Mouse (Mus musculus): ENCODE measurements around the gene Hspa12a. TPM values are rescaled to one million over a fixed set of nuclear protein-coding genes. Genes with fewer than 3 reads are reported as not detected.

The Hspa12a gene
- polyA plus RNA-seq, 1 experiment from 2014 or later: 0.22 TPM

DNA sequence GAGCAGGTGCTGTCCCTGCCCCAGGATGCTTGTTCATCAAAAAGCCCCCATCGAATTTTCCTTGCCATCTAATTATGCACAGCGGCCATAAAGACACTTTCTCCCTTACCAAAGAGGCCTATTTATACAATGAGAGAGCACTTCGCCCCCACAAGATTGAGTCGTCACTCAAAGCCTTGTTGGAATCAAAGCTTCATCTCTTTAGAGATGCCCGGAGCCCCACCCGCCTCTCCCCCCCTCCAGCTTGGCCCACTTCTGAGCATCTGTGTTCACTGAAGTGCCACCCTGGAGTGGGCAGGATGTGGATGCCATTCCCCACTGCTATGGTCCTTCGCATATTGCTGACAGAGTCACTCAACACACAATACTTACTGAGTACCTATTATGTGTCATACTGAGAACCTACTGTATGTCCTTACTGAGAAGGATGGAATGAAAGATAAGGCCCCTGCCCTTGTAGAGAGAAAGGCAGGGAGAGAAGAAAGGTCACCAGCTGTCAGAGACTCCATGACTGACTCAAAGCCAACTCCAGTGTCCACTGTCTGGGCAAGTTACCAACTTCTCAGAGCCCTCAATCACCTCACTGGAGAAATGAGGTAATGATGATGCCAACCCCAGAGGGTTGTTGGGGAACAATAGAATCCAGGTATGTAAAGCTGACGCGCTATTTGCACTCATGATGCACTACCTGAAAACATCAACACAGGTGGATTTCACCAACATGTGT, 87.2 kb downstream of the Hspa12a start:
- H3K36me3 ChIP-seq (ENCODE audit: control insufficient read depth, insufficient read depth): no peaks in the 10 kb centered on the region
- peaks cover 19% of the 10 kb centered on the region for H3K27me3 ChIP-seq (ENCODE audit: control insufficient read depth, insufficient read depth, low read depth, low read length)
- no peak overlapping the region for H3K27ac ChIP-seq (ENCODE audit: low read length)
- H3K4me2 ChIP-seq (ENCODE audit: low read depth, low read length): no peak overlapping the region
- H3K9ac ChIP-seq (ENCODE audit: low read depth, low read length): no peak overlapping the region
- H3K4me3 ChIP-seq (ENCODE audit: low read depth, low read length): no peak overlapping the region
- 58% methylated on average over 9 of the region's 9 CpGs for WGBS (ENCODE audit: insufficient replicate concordance)
- no peaks in the 10 kb centered on the region; the same call in 1 of the 2 replicates for H3K4me1 ChIP-seq (ENCODE audit: control insufficient read depth, low read depth, low read length)
- H3K9me3 ChIP-seq (replicated peaks; ENCODE audit: control insufficient read depth, low read length): no peaks in the 10 kb centered on the region
- ATAC-seq (ENCODE audit: low read depth): no peak

- Histone ChIP-seq H3K27me3 (ENCODE audit: control insufficient read depth, insufficient read depth, low read depth, low read length) (peaks cover 9% of the 10 kb centered on the region), H3K27ac (ENCODE audit: low read length) (no peak overlapping the region), H3K9me3 (replicated peaks; ENCODE audit: control insufficient read depth, low read length) (no peaks in the 10 kb centered on the region), H3K4me3 (ENCODE audit: low read depth, low read length) (no peak overlapping the region), H3K36me3 (ENCODE audit: control insufficient read depth, insufficient read depth) (no peaks in the 10 kb centered on the region), H3K4me2 (ENCODE audit: low read depth, low read length) (no peak overlapping the region), H3K4me1 (ENCODE audit: control insufficient read depth, low read depth, low read length) (no peaks in the 10 kb centered on the region; the same call in 1 of the 2 replicates), H3K9ac (ENCODE audit: low read depth, low read length) (no peak overlapping the region)
- WGBS (ENCODE audit: insufficient replicate concordance): 25% methylated on average over 3 of the region's 3 CpGs
- no peak for ATAC-seq (ENCODE audit: low read depth)
Observed at GRCm38 (mm10) chr19:58854899-58855298, 88.6 kb downstream of the Hspa12a start.

GRCm38 (mm10) chr19:58853036-58853735, 90.3 kb downstream of the Hspa12a start:
- peak; percentile 46 for ATAC-seq (ENCODE audit: low read depth)
- no peak overlapping the region for H3K4me2 ChIP-seq (ENCODE audit: low read depth, low read length)
- no peak overlapping the region for H3K4me3 ChIP-seq (ENCODE audit: low read depth, low read length)
- no peaks in the 10 kb centered on the region for H3K36me3 ChIP-seq (ENCODE audit: control insufficient read depth, insufficient read depth)
- H3K9ac ChIP-seq (ENCODE audit: low read depth, low read length): no peak overlapping the region
- H3K27me3 ChIP-seq (ENCODE audit: control insufficient read depth, insufficient read depth, low read depth, low read length): no peaks in the 10 kb centered on the region
- H3K4me1 ChIP-seq (ENCODE audit: control insufficient read depth, low read depth, low read length): no peaks in the 10 kb centered on the region; the same call in 1 of the 2 replicates
- H3K27ac ChIP-seq (ENCODE audit: low read length): no peak overlapping the region
- no peaks in the 10 kb centered on the region for H3K9me3 ChIP-seq (replicated peaks; ENCODE audit: control insufficient read depth, low read length)
- WGBS (ENCODE audit: insufficient replicate concordance): 48% methylated on average over 10 of the region's 10 CpGs

DNA sequence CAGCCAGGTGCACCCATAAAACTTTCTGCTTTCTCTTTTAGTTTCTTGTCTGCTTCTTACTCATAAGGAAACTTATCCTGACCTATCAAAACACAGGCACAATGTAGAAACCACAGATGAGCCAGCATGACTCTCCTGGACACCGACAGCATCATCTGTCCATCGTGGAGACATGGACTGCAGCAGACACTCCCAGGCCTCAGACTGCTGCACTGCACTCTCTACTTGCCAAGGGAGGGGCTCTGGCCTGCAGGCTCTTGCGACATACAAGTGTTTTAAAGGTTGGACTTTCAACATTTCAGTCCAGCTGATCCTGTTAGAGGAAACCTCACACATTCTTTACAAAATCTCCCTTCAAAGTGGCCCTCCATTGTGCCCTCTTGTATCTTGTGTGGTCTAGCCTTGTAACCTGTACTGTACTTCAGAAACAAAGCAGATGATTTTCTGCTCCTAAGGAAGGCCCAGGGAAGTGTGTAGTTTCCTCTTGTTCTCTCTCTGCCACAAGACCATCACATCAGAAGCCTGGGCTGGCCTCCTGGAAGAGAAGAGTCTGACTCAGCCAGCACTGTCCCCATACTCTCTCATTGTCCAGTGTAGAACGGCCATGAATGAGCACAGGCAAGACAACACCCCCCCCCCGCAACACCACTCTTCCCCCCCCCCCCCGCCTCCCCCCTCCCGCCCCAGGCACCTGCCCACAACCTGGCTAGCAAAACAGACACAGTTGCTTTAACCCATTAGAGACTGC, 92.6 kb downstream of the Hspa12a start:
- Histone ChIP-seq H3K27me3 (ENCODE audit: control insufficient read depth, insufficient read depth, low read depth, low read length) (no peaks in the 10 kb centered on the region), H3K27ac (ENCODE audit: low read length) (no peak overlapping the region), H3K9ac (ENCODE audit: low read depth, low read length) (no peak overlapping the region), H3K9me3 (replicated peaks; ENCODE audit: control insufficient read depth, low read length) (no peaks in the 10 kb centered on the region), H3K4me2 (ENCODE audit: low read depth, low read length) (no peak overlapping the region), H3K4me1 (ENCODE audit: control insufficient read depth, low read depth, low read length) (no peaks in the 10 kb centered on the region; the same call in 1 of the 2 replicates), H3K36me3 (ENCODE audit: control insufficient read depth, insufficient read depth) (no peaks in the 10 kb centered on the region), H3K4me3 (ENCODE audit: low read depth, low read length) (no peak overlapping the region)
- ATAC-seq (ENCODE audit: low read depth): peak; percentile 50; the same call in 1 of the 2 replicates
- WGBS (ENCODE audit: insufficient replicate concordance): 36% methylated on average over 5 of the region's 7 CpGs

DNA sequence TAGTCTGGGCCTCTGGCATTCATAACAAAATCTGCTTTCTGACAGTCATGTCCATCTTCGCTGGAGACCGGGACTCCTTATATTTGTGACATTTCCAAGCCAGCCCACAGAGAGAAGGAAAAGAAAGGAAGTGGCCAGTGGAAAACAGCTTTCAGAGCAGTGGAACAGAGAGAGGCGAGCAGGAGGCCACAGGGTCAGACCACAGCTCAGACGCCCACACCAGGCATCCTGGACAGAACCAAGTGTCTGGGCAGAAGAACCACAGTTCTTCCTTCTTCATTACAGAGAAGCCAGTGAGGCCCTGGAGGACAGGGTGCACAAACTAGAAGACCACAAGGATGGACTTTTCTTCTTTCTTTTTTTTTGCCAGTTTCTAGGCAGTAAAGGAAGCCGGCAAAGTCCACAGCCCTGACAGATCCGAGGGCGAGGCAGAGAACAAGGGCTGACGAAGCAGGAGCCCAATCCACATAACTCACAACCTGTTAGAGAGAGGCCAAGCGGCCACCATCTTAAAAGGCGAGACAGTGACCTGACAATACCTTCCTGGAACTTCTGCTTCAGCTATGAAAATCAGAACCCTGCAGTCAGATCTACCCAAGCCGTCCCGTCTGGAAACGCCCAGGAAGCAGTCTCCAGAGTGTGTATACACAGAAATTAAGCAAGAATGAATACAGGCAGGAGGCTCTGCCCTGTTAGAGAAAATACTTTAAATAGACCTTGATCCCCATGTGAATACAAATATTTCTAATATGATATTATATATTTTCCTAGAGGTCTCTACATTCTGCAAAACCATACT, 93.9 kb downstream of the Hspa12a start:
- Histone ChIP-seq H3K4me1 (ENCODE audit: control insufficient read depth, low read depth, low read length) (no peaks in the 10 kb centered on the region; the same call in 1 of the 2 replicates), H3K9me3 (replicated peaks; ENCODE audit: control insufficient read depth, low read length) (no peaks in the 10 kb centered on the region), H3K4me3 (ENCODE audit: low read depth, low read length) (no peak overlapping the region), H3K27me3 (ENCODE audit: control insufficient read depth, insufficient read depth, low read depth, low read length) (no peaks in the 10 kb centered on the region), H3K27ac (ENCODE audit: low read length) (no peak overlapping the region), H3K4me2 (ENCODE audit: low read depth, low read length) (no peak overlapping the region), H3K36me3 (ENCODE audit: control insufficient read depth, insufficient read depth) (no peaks in the 10 kb centered on the region), H3K9ac (ENCODE audit: low read depth, low read length) (no peak overlapping the region)
- no peak for ATAC-seq (ENCODE audit: low read depth)
- 51% methylated on average over 13 of the region's 13 CpGs for WGBS (ENCODE audit: insufficient replicate concordance)

DNA sequence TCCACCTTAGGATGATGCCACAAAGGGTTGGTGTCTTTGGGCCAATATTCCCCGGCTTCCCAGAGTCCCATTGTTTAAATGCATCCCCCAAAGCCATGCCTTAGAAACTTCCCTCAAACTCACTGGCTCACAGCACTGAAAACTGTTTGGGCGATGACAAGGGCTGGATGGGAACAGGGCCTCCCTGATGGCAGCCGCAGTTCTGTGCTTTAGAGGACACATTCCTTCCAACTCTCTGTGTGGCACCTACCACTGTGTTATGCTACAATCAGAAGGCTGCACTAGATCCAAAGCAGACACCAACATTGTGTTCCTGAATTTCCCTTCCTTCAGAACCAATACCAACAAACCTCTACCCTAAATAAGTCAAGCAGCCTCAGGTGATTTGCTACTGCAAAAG, 99.8 kb downstream of the Hspa12a start:
- no peaks in the 10 kb centered on the region for H3K36me3 ChIP-seq (ENCODE audit: control insufficient read depth, insufficient read depth)
- no peaks in the 10 kb centered on the region for H3K4me1 ChIP-seq (ENCODE audit: control insufficient read depth, low read depth, low read length)
- ATAC-seq (ENCODE audit: low read depth): no peak
- H3K27me3 ChIP-seq (ENCODE audit: control insufficient read depth, insufficient read depth, low read depth, low read length): no peaks in the 10 kb centered on the region
- H3K9ac ChIP-seq (ENCODE audit: low read depth, low read length): no peak overlapping the region
- no peak overlapping the region for H3K4me2 ChIP-seq (ENCODE audit: low read depth, low read length)
- WGBS (ENCODE audit: insufficient replicate concordance): 67% methylated on average over 3 of the region's 3 CpGs
- H3K27ac ChIP-seq (ENCODE audit: low read length): no peak overlapping the region
- no peaks in the 10 kb centered on the region for H3K9me3 ChIP-seq (replicated peaks; ENCODE audit: control insufficient read depth, low read length)
- H3K4me3 ChIP-seq (ENCODE audit: low read depth, low read length): no peak overlapping the region

DNA sequence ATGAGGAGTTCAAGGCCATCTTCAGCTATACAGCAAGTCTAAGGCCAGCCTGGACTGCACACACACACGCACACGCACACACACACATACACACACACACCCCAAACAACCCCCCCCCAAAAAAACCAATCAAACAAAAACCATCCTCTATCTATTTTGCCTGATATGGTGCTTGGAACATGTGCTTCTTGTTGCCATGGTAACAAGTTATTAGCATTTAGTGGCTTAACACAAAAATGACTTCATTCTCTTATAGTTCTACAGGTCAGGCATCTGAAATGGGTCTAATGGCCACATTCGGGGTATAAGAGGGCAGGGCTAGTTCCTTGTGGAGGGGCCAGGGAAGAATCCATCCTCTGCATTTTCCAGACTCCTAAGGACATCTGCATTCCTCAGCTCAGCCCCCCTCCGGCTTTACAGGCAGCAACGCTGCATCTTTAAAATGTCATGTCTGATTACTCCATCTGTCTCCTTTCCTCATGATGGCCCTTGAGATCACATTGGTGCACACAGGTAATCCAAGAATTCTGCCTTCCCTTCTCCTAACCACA, 102.7 kb downstream of the Hspa12a start:
- H3K9me3 ChIP-seq (replicated peaks; ENCODE audit: control insufficient read depth, low read length): no peaks in the 10 kb centered on the region

DNA sequence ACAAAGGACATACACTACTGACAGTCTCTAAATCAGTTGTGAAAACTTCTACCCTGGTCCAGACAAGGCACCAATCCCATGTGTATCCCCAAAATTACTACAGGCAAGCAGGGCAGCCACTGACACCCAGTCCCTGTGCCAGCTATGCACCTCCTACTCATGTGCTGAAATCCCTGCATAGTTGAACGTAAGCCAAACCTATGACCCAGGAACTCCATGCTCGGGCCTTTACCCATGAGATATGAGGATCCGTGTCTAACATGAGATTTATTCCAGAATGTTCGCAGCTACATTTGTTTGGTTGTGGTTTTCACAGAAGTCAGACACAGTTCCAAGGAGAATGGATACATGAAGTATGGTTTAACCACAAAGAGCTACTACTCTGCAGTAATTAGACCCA, 103.6 kb downstream of the Hspa12a start:
- Histone ChIP-seq H3K4me2 (ENCODE audit: low read depth, low read length) (no peak overlapping the region), H3K4me1 (ENCODE audit: control insufficient read depth, low read depth, low read length) (no peaks in the 10 kb centered on the region), H3K9ac (ENCODE audit: low read depth, low read length) (no peak overlapping the region), H3K36me3 (ENCODE audit: control insufficient read depth, insufficient read depth) (no peaks in the 10 kb centered on the region), H3K27ac (ENCODE audit: low read length) (no peak overlapping the region), H3K27me3 (ENCODE audit: control insufficient read depth, insufficient read depth, low read depth, low read length) (no peaks in the 10 kb centered on the region), H3K9me3 (replicated peaks; ENCODE audit: control insufficient read depth, low read length) (no peaks in the 10 kb centered on the region), H3K4me3 (ENCODE audit: low read depth, low read length) (no peak overlapping the region)
- ATAC-seq (ENCODE audit: low read depth): no peak
- 57% methylated on average over 4 of the region's 4 CpGs for WGBS (ENCODE audit: insufficient replicate concordance)

More for the DNA sequence above, 102.7 kb downstream of the Hspa12a start:
- Histone ChIP-seq H3K4me2 (ENCODE audit: low read depth, low read length) (no peak overlapping the region), H3K27me3 (ENCODE audit: control insufficient read depth, insufficient read depth, low read depth, low read length) (no peaks in the 10 kb centered on the region), H3K27ac (ENCODE audit: low read length) (no peak overlapping the region), H3K9ac (ENCODE audit: low read depth, low read length) (no peak overlapping the region), H3K36me3 (ENCODE audit: control insufficient read depth, insufficient read depth) (no peaks in the 10 kb centered on the region), H3K4me3 (ENCODE audit: low read depth, low read length) (no peak overlapping the region), H3K4me1 (ENCODE audit: control insufficient read depth, low read depth, low read length) (no peaks in the 10 kb centered on the region)
- ATAC-seq (ENCODE audit: low read depth): no peak
- WGBS (ENCODE audit: insufficient replicate concordance): 76% methylated on average over 5 of the region's 5 CpGs

Data from liver, embryonic 16.5 days (tissue).